Mouse (Mus musculus): ENCODE data around the gene Gm20388. TPM values are rescaled to one million over a fixed set of nuclear protein-coding genes. Genes with fewer than 3 reads are reported as not detected.

Gm20388 gene
- polyA plus RNA-seq, 1 experiment, result 18.7 TPM

GRCm38 (mm10) chr8:123718752-123719151 is 3808.1 kb downstream of the Gm20388 start:
- no peak for DNase-seq
- H3K27ac ChIP-seq (ENCODE audit: insufficient read depth, low read length), result no peak overlapping the region
- H3K4me3 ChIP-seq (replicated peaks; ENCODE audit: insufficient read depth, low read depth, low read length), result no peak overlapping the region
- 72% methylated on average over 2 of the region's 2 CpGs for WGBS
- peaks cover 2% of the 10 kb centered on the region for H3K4me1 ChIP-seq (ENCODE audit: control insufficient read depth, insufficient read depth, low read length)
- H3K27me3 ChIP-seq (ENCODE audit: control insufficient read depth, insufficient read depth, low read length), result no peaks in the 10 kb centered on the region
- no peak for TF ChIP-seq POLR2A (IDR thresholded peaks at IDR 0.05; ENCODE audit: borderline replicate concordance, insufficient read depth, low read length)
- no peak for TF ChIP-seq CTCF (IDR thresholded peaks at IDR 0.05; ENCODE audit: borderline replicate concordance, insufficient read depth, low read depth, low read length)

GRCm38 (mm10) chr8:123719280-123719679 is 3808.6 kb downstream of the Gm20388 start:
- Histone ChIP-seq H3K4me1 (ENCODE audit: control insufficient read depth, insufficient read depth, low read length) (peaks cover 2% of the 10 kb centered on the region), H3K27ac (ENCODE audit: insufficient read depth, low read length) (no peak overlapping the region), H3K27me3 (ENCODE audit: control insufficient read depth, insufficient read depth, low read length) (no peaks in the 10 kb centered on the region), H3K4me3 (replicated peaks; ENCODE audit: insufficient read depth, low read depth, low read length) (no peak overlapping the region)
- TF ChIP-seq CTCF (IDR thresholded peaks at IDR 0.05; ENCODE audit: borderline replicate concordance, insufficient read depth, low read depth, low read length) (no peak), POLR2A (IDR thresholded peaks at IDR 0.05; ENCODE audit: borderline replicate concordance, insufficient read depth, low read length) (no peak)
- DNase-seq, result no peak
- 92% methylated on average over 6 of the region's 6 CpGs for WGBS

GRCm38 (mm10) chr8:123719811-123720210 is 3809.2 kb downstream of the Gm20388 start:
- TF ChIP-seq POLR2A (IDR thresholded peaks at IDR 0.05; ENCODE audit: borderline replicate concordance, insufficient read depth, low read length) (no peak), CTCF (IDR thresholded peaks at IDR 0.05; ENCODE audit: borderline replicate concordance, insufficient read depth, low read depth, low read length) (no peak)
- H3K27me3 ChIP-seq (ENCODE audit: control insufficient read depth, insufficient read depth, low read length), result no peaks in the 10 kb centered on the region
- DNase-seq, result no peak
- no peak overlapping the region for H3K4me3 ChIP-seq (replicated peaks; ENCODE audit: insufficient read depth, low read depth, low read length)
- WGBS, result 72% methylated on average over 5 of the region's 5 CpGs
- H3K4me1 ChIP-seq (ENCODE audit: control insufficient read depth, insufficient read depth, low read length), result peaks cover 2% of the 10 kb centered on the region
- no peak overlapping the region for H3K27ac ChIP-seq (ENCODE audit: insufficient read depth, low read length)

- TF ChIP-seq POLR2A (IDR thresholded peaks at IDR 0.05; ENCODE audit: borderline replicate concordance, insufficient read depth, low read length), result no peak
- no peak for DNase-seq
These were observed 3809.9 kb downstream of the Gm20388 start for GRCm38 (mm10) chr8:123720471-123721001.

GRCm38 (mm10) chr8:123722245-123722644 is 3811.6 kb downstream of the Gm20388 start:
- DNase-seq, result no peak
- peaks cover 2% of the 10 kb centered on the region for H3K4me1 ChIP-seq (ENCODE audit: control insufficient read depth, insufficient read depth, low read length)
- WGBS, result 93% methylated on average over 5 of the region's 5 CpGs
- no peak overlapping the region for H3K27ac ChIP-seq (ENCODE audit: insufficient read depth, low read length)
- H3K4me3 ChIP-seq (replicated peaks; ENCODE audit: insufficient read depth, low read depth, low read length), result no peak overlapping the region
- no peak for TF ChIP-seq POLR2A (IDR thresholded peaks at IDR 0.05; ENCODE audit: borderline replicate concordance, insufficient read depth, low read length)
- TF ChIP-seq CTCF (IDR thresholded peaks at IDR 0.05; ENCODE audit: borderline replicate concordance, insufficient read depth, low read depth, low read length), result no peak
- H3K27me3 ChIP-seq (ENCODE audit: control insufficient read depth, insufficient read depth, low read length), result no peaks in the 10 kb centered on the region

More at GRCm38 (mm10) chr8:123720471-123721001, 3809.9 kb downstream of the Gm20388 start:
- no peak overlapping the region for H3K27ac ChIP-seq (ENCODE audit: insufficient read depth, low read length)
- peaks cover 2% of the 10 kb centered on the region for H3K4me1 ChIP-seq (ENCODE audit: control insufficient read depth, insufficient read depth, low read length)
- 50% methylated on average over 12 of the region's 12 CpGs for WGBS
- no peak overlapping the region for H3K4me3 ChIP-seq (replicated peaks; ENCODE audit: insufficient read depth, low read depth, low read length)
- no peaks in the 10 kb centered on the region for H3K27me3 ChIP-seq (ENCODE audit: control insufficient read depth, insufficient read depth, low read length)

GRCm38 (mm10) chr8:123724752-123725151 is 3814.1 kb downstream of the Gm20388 start:
- DNase-seq, result no peak
- peaks cover 4% of the 10 kb centered on the region; the same call in 1 of the 2 replicates for H3K4me1 ChIP-seq (ENCODE audit: control insufficient read depth, insufficient read depth, low read length)
- WGBS, result 94% methylated on average over 10 of the region's 10 CpGs
- H3K27me3 ChIP-seq (ENCODE audit: control insufficient read depth, insufficient read depth, low read length), result no peaks in the 10 kb centered on the region
- TF ChIP-seq CTCF (IDR thresholded peaks at IDR 0.05; ENCODE audit: borderline replicate concordance, insufficient read depth, low read depth, low read length) (no peak), POLR2A (IDR thresholded peaks at IDR 0.05; ENCODE audit: borderline replicate concordance, insufficient read depth, low read length) (no peak)
- no peak overlapping the region for H3K27ac ChIP-seq (ENCODE audit: insufficient read depth, low read length)
- no peak overlapping the region for H3K4me3 ChIP-seq (replicated peaks; ENCODE audit: insufficient read depth, low read depth, low read length)

- Histone ChIP-seq H3K4me1 (ENCODE audit: control insufficient read depth, insufficient read depth, low read length) (0 out of 2 replicates have a peak, but pooled peaks cover 4% of the 10 kb centered on the region), H3K4me3 (replicated peaks; ENCODE audit: insufficient read depth, low read depth, low read length) (no peak overlapping the region), H3K27me3 (ENCODE audit: control insufficient read depth, insufficient read depth, low read length) (no peaks in the 10 kb centered on the region), H3K27ac (ENCODE audit: insufficient read depth, low read length) (no peak overlapping the region)
- no peak for DNase-seq
- TF ChIP-seq CTCF (IDR thresholded peaks at IDR 0.05; ENCODE audit: borderline replicate concordance, insufficient read depth, low read depth, low read length) (no peak), POLR2A (IDR thresholded peaks at IDR 0.05; ENCODE audit: borderline replicate concordance, insufficient read depth, low read length) (no peak)
- WGBS, result 68% methylated on average over 7 of the region's 7 CpGs
These were observed 3814.6 kb downstream of the Gm20388 start for GRCm38 (mm10) chr8:123725261-123725660.

GRCm38 (mm10) chr8:123726759-123727158 is 3816.1 kb downstream of the Gm20388 start:
- 77% methylated on average over 6 of the region's 6 CpGs for WGBS
- no peak for TF ChIP-seq CTCF (IDR thresholded peaks at IDR 0.05; ENCODE audit: borderline replicate concordance, insufficient read depth, low read depth, low read length)
- no peak for TF ChIP-seq POLR2A (IDR thresholded peaks at IDR 0.05; ENCODE audit: borderline replicate concordance, insufficient read depth, low read length)
- Histone ChIP-seq H3K27ac (ENCODE audit: insufficient read depth, low read length) (no peak overlapping the region), H3K27me3 (ENCODE audit: control insufficient read depth, insufficient read depth, low read length) (no peaks in the 10 kb centered on the region), H3K4me1 (ENCODE audit: control insufficient read depth, insufficient read depth, low read length) (0 out of 2 replicates have a peak, but pooled peaks cover 4% of the 10 kb centered on the region), H3K4me3 (replicated peaks; ENCODE audit: insufficient read depth, low read depth, low read length) (no peak overlapping the region)
- DNase-seq, result no peak
